Mouse (Mus musculus) heart, adult 2 months (tissue): Measurements from ENCODE around the gene Gm4744. TPM values are rescaled to one million over a fixed set of nuclear protein-coding genes. Genes with fewer than 3 reads are reported as not detected.
"Not testable (repeated sequence)": the region's sequence is repeated elsewhere in the genome, so short reads cannot be mapped to it uniquely, and the experiment has no call there.

Experiments used
- DNase-seq, 2 experiments: peaks; one replicate each; pipeline ENCODE4 v3.0.0; 2021
- H3K27ac ChIP-seq: fragments of 200-600 bp; 2 replicates; pipeline ENCODE4 v1.8.1; 2022
- H3K27me3 ChIP-seq: fragments of 200-500 bp; 2 replicates; pipeline ENCODE4 v1.6.1; 2012; ENCODE audit warnings: mild to moderate bottlenecking, low read length, inconsistent platforms, mixed read lengths; ENCODE audit not compliant: control insufficient read depth, insufficient read depth
- H3K36me3 ChIP-seq: fragments of 200-500 bp; 2 replicates; pipeline ENCODE4 v1.6.1; 2012; ENCODE audit warnings: low read length, inconsistent platforms; ENCODE audit not compliant: control insufficient read depth, insufficient read depth
- H3K4me1 ChIP-seq: fragments of 200-500 bp; 2 replicates; pipeline ENCODE4 v1.6.1; 2011; ENCODE audit warnings: low read length; ENCODE audit not compliant: control insufficient read depth, insufficient read depth
- H3K4me3 ChIP-seq: fragments of 200-600 bp; 2 replicates; pipeline ENCODE4 v1.8.1; 2022
- H3K79me2 ChIP-seq: fragments of 200-500 bp; replicated peaks from 2 replicates; pipeline ENCODE4 v1.6.1; 2012; ENCODE audit warnings: mild to moderate bottlenecking, inconsistent platforms, low read length, moderate library complexity, mixed read lengths; ENCODE audit not compliant: control insufficient read depth, insufficient read depth
- H3K9ac ChIP-seq: fragments of 200-500 bp; 2 replicates; pipeline ENCODE4 v1.6.1; 2012; ENCODE audit warnings: low read depth, mild to moderate bottlenecking, control low read depth, inconsistent platforms, low read length, mixed read lengths
- CTCF ChIP-seq: fragments of 200-600 bp; IDR thresholded peaks from 2 replicates; pipeline ENCODE4 v1.8.1; 2022; ENCODE audit warnings: antibody characterized with exemption, mild to moderate bottlenecking, moderate library complexity
- EP300 ChIP-seq: fragments of 200-500 bp; IDR thresholded peaks from 2 replicates; pipeline ENCODE4 v1.6.1; 2011; ENCODE audit warnings: low read depth, low read length, control low read depth; ENCODE audit not compliant: insufficient read depth
- POLR2A ChIP-seq: fragments of 200-500 bp; IDR thresholded peaks from 2 replicates; pipeline ENCODE4 v1.6.1; 2011; ENCODE audit warnings: mild to moderate bottlenecking, low read depth, low read length, control low read depth; ENCODE audit not compliant: insufficient read depth
- WGBS: fragments of 180-500 bp; shearing (Covaris S2); methylation state at CpG from one replicate; pipeline ENCODE4 v1.1.7; 2018; 5-methylcytosine and 5-hydroxymethylcytosine counted together
- intact Hi-C: fragments of 180-260 bp; cut with DNase I; formaldehyde crosslinking; loops from one replicate; pipeline ENCODE4 v1.15.1; 2025
- long read RNA-seq: library from polyadenylated mRNA; stranded (forward); transcript quantifications from one replicate; pipeline ENCODE4 v2.0.0, GENCODE M21; 2021
- polyA plus RNA-seq: library from polyadenylated mRNA; depleted of rRNA; stranded (reverse); fragments of >200 nt; gene quantifications from 2 replicates; pipeline ENCODE4 v1.2.3, GENCODE M21; 2012; rRNA removed
- total RNA-seq, 2 experiments: library from RNA; stranded (reverse); gene quantifications; 2 replicates each; pipeline ENCODE4 v1.2.3; 2021

The Gm4744 gene
- total RNA-seq (not detected), polyA plus RNA-seq (not detected in 2 replicates)
- long read RNA-seq, result 0 reads

- Histone ChIP-seq H3K79me2 (no peaks in the 10 kb centered on the region), H3K27ac (no peak within 1 kb of the TSS), H3K9ac (no peak within 1 kb of the TSS), H3K4me3 (no peak within 1 kb of the TSS), H3K27me3 (no peaks in the 10 kb centered on the region), H3K4me1 (no peaks in the 10 kb centered on the region), H3K36me3 (no peaks in the 10 kb centered on the region)
- no peak for TF ChIP-seq CTCF
- no peak for TF ChIP-seq EP300
- no peak for TF ChIP-seq POLR2A
- intact Hi-C loops, result no loop called here
- no peak for DNase-seq
These were observed at the start of gene Gm4744 for GRCm38 (mm10) chr6:40951770-40952169. Gene Gm4744 (minus strand): TSS chr6:40951870.

- H3K9ac ChIP-seq, H3K27me3 ChIP-seq, H3K36me3 ChIP-seq, DNase-seq, H3K4me3 ChIP-seq, H3K4me1 ChIP-seq, intact Hi-C loops, H3K27ac ChIP-seq, H3K79me2 ChIP-seq: not testable (repeated sequence)
These were observed 47.7 kb upstream of the Gm4744 start, which contains the start of gene Gm2663 for GRCm38 (mm10) chr6:40999379-40999778. Gene Gm2663 (minus strand): TSS chr6:40999479.

DNA sequence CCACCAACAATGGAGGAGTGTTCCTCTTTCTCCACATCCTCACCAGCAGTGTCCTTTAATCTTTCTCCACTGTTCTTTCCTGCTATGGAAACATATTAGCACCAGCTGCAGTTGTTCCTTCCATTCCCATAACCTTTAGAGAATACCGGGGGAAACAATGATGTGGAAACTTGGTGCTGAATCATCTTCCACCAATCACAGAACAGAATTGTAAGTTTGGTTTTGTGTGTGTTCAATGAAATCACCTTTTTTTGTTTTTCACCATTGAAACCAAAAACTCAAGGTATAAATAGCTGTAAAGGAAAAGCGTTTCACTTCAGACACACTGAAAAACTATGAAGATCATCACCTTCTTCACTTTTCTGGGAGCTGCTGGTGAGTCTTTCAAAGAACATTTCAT, 12.8 kb upstream of the Gm4744 start, which contains the start of gene 1810009J06Rik:
Gene 1810009J06Rik, plus strand, starts transcription at position 301 of the 400 bp plus-strand sequence.
- H3K4me1 ChIP-seq, DNase-seq, H3K9ac ChIP-seq, intact Hi-C loops, H3K27me3 ChIP-seq, H3K79me2 ChIP-seq, H3K36me3 ChIP-seq, H3K4me3 ChIP-seq, H3K27ac ChIP-seq: not testable (repeated sequence)
- 73% methylated on average over 2 of the region's 2 CpGs for WGBS

- no peaks in the 10 kb centered on the region for H3K4me1 ChIP-seq
These were observed 2.0 kb upstream of the Gm4744 start for GRCm38 (mm10) chr6:40953716-40954115.

GRCm38 (mm10) chr6:40940457-40940856, 11.2 kb downstream of the Gm4744 start, which contains the start of gene 1700074P13Rik:
Gene 1700074P13Rik (minus strand): TSS chr6:40940557.
- no peaks in the 10 kb centered on the region for H3K4me1 ChIP-seq
- H3K9ac ChIP-seq, result no peak within 1 kb of the TSS
- DNase-seq, result no peak
- H3K4me3 ChIP-seq, result no peak within 1 kb of the TSS
- WGBS, result 89% methylated on average over 10 of the region's 10 CpGs
- intact Hi-C loops, result no loop called here
- H3K27me3 ChIP-seq, result no peaks in the 10 kb centered on the region; the same call in 1 of the 2 replicates
- H3K79me2 ChIP-seq, result no peaks in the 10 kb centered on the region
- no peaks in the 10 kb centered on the region for H3K36me3 ChIP-seq
- TF ChIP-seq POLR2A (no peak), CTCF (no peak), EP300 (no peak)
- no peak within 1 kb of the TSS for H3K27ac ChIP-seq

More at GRCm38 (mm10) chr6:40953716-40954115, 2.0 kb upstream of the Gm4744 start:
- no peak for DNase-seq
- no peak overlapping the region for H3K4me3 ChIP-seq
- TF ChIP-seq POLR2A (no peak), EP300 (no peak), CTCF (no peak)
- intact Hi-C loops, result no loop called here
- H3K27me3 ChIP-seq, result no peaks in the 10 kb centered on the region
- no peak overlapping the region for H3K27ac ChIP-seq
- H3K36me3 ChIP-seq, result no peaks in the 10 kb centered on the region
- H3K79me2 ChIP-seq, result no peaks in the 10 kb centered on the region
- WGBS, result 31% methylated on average over 2 of the region's 2 CpGs
- H3K9ac ChIP-seq, result no peak overlapping the region

- H3K4me3 ChIP-seq, result no peak overlapping the region
- intact Hi-C loops, result no loop called here
- no peaks in the 10 kb centered on the region for H3K27me3 ChIP-seq
- no peaks in the 10 kb centered on the region for H3K79me2 ChIP-seq
- 73% methylated on average over 4 of the region's 4 CpGs for WGBS
- H3K9ac ChIP-seq, result no peak overlapping the region
- no peaks in the 10 kb centered on the region for H3K4me1 ChIP-seq
- H3K36me3 ChIP-seq, result no peaks in the 10 kb centered on the region
- DNase-seq, result no peak
- H3K27ac ChIP-seq, result no peak overlapping the region
- TF ChIP-seq POLR2A, result no peak
- no peak for TF ChIP-seq EP300
- TF ChIP-seq CTCF, result no peak
These were observed 31.7 kb downstream of the Gm4744 start for GRCm38 (mm10) chr6:40919954-40920353.
